Mouse (Mus musculus) cortical plate, adult 2 months (tissue): ENCODE data around the gene Slc38a7.

Experiments used
- CTCF ChIP-seq: fragments of 200-500 bp; IDR thresholded peaks from 2 replicates; pipeline ENCODE4 v1.5.1; 2011; ENCODE audit warnings: mild to moderate bottlenecking, control low read depth, low read length; ENCODE audit not compliant: insufficient read depth; ENCODE audit errors: extremely low read depth
- POLR2A ChIP-seq: fragments of 200-500 bp; IDR thresholded peaks from 2 replicates; pipeline ENCODE4 v1.6.1; 2011; ENCODE audit warnings: mild to moderate bottlenecking, low read length, control low read depth; ENCODE audit not compliant: insufficient read depth; ENCODE audit errors: extremely low read depth

DNA sequence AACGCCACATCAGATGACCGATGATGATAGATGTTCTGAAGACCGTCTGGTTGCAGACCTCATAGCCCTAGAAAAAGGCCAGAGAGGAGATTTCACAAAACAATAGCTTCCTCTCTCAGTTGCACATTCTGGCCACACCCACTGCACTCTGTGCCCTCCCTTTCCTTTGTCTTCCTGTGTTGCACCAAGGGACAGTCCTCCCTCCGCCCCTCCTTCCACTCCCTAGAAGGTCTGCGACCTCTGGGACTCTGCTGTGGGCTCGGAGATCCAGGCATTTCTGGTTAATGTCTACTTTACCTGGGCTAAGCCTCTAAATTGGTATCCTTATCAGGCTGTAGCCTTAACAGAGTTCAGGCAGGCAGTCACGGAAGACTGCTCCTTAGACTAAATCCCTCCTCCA is 48.5 kb upstream of the Slc38a7 start:
- TF ChIP-seq POLR2A: no peak
- TF ChIP-seq CTCF: no peak
